Mouse (Mus musculus): ENCODE measurements at regions not wholly inside any gene's neighbourhood (a gene's known extent, or its start where the extent isn't known, plus 50 kb on each side); places are given as distances from the start of the nearest gene placed in this dataset.

DNA sequence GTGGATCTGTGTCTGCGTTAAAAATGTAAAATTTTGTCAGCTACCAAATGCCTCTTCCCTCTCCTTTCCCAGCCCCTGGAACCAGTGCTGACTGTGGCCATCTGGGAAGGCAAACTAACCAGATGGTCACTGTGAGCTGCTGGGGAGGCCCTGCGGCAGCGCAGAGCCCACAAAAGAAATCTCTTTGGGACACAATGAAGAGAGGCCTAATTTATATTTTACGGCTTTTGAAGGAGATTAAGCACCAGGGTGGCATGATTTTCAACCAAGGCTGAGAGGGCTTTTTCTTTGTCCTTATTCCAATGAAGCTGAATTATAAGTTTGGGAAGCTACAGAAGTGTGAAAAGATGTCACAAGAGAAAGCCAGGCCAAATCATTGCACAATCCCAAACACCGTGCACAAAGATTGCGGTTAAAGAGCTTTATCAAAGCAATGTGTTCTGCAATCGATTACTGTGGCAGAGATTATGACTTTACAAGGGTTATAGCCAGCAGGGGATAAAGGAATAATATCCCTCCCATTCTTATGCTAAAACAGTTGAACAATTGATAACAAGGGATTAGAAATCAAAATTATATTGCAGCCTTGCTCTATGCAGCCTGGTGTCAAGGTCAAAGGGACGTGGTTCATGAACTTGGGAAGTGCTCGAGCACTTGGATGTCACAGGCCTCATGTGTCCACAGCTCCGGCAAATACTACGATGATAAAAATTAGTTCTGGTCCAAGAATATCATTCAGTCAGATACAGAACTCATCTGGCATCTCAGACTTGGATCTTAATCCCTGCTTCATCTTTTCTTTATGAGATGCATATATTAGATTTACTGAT, 237.6 kb downstream of the Pros1 start:
- TF ChIP-seq MAX (IDR thresholded peaks at IDR 0.05; ENCODE audit: low read depth) (no peak), USF1 (IDR thresholded peaks at IDR 0.05; ENCODE audit: low read depth) (no peak), POLR2A (IDR thresholded peaks at IDR 0.05; ENCODE audit: insufficient read length, low read depth) (no peak), TCF12 (IDR thresholded peaks at IDR 0.05; ENCODE audit: insufficient read depth, poor library complexity, severe bottlenecking) (no peak), CEBPB (IDR thresholded peaks at IDR 0.05; ENCODE audit: insufficient read depth, poor library complexity, severe bottlenecking) (peak; percentile 33; the same call in 1 of the 2 replicates), SRF (IDR thresholded peaks at IDR 0.05; ENCODE audit: control insufficient read depth, insufficient read length, low read depth) (no peak), E2F4 (IDR thresholded peaks at IDR 0.05; ENCODE audit: insufficient read depth) (no peak), MYOG (IDR thresholded peaks at IDR 0.05; ENCODE audit: control insufficient read depth in 1 of 3, insufficient read depth in 1 of 3, insufficient read length in 2 of 3, low read depth in 2 of 3) (no peak)
